Mouse (Mus musculus) intestine, postnatal 0 days (tissue): Measurements from ENCODE around the gene Luc7l3. TPM values are rescaled to one million over a fixed set of nuclear protein-coding genes. Genes with fewer than 3 reads are reported as not detected.

Experiments
- ATAC-seq: fragments of 200-750 bp; cut with Nextera tagmentation; 2 replicates; pipeline ENCODE4 v1.8.0; 2017; ENCODE audit warnings: mild to moderate bottlenecking, moderate TSS enrichment, moderate library complexity
- H3K27ac ChIP-seq: fragments of 300-500 bp; sonication (generic); 2 replicates; pipeline ENCODE4 v1.5.1; 2014; ENCODE audit warnings: mild to moderate bottlenecking, low read depth, low read length, moderate library complexity
- H3K27me3 ChIP-seq: fragments of 300-500 bp; sonication (generic); replicated peaks from 2 replicates; pipeline ENCODE4 v1.6.1; 2014; ENCODE audit warnings: low read length, mixed read lengths; ENCODE audit not compliant: control insufficient read depth, insufficient read depth
- H3K36me3 ChIP-seq: fragments of 300-500 bp; sonication (generic); 2 replicates; pipeline ENCODE4 v1.6.1; 2014; ENCODE audit warnings: mild to moderate bottlenecking, moderate library complexity; ENCODE audit not compliant: control insufficient read depth, insufficient read depth
- H3K4me1 ChIP-seq: fragments of 300-500 bp; sonication (generic); replicated peaks from 2 replicates; pipeline ENCODE4 v1.6.1; 2014; ENCODE audit warnings: antibody characterized with exemption, low read length, mixed read lengths; ENCODE audit not compliant: control insufficient read depth, insufficient read depth
- H3K4me2 ChIP-seq: fragments of 300-500 bp; sonication (generic); replicated peaks from 2 replicates; pipeline ENCODE4 v1.6.1; 2014; ENCODE audit warnings: low read depth, mild to moderate bottlenecking, moderate library complexity
- H3K4me3 ChIP-seq: fragments of 300-500 bp; sonication (generic); 2 replicates; pipeline ENCODE4 v1.5.1; 2014; ENCODE audit warnings: low read depth, low read length
- H3K9ac ChIP-seq: fragments of 300-500 bp; sonication (generic); 2 replicates; pipeline ENCODE4 v1.6.1; 2014; ENCODE audit warnings: mild to moderate bottlenecking, low read depth, low read length
- H3K9me3 ChIP-seq: fragments of 300-500 bp; sonication (generic); 2 replicates; pipeline ENCODE4 v1.6.1; 2016; ENCODE audit warnings: mixed run types; ENCODE audit not compliant: control insufficient read depth
- CTCF ChIP-seq: sonication (generic); IDR thresholded peaks from 2 replicates; pipeline ENCODE4 v1.5.1; 2016; ENCODE audit warnings: low read depth, mild to moderate bottlenecking, control low read depth, antibody characterized with exemption, moderate library complexity
- WGBS: fragments of 180-500 bp; shearing (Covaris S2); extraction: QIAGEN DNeasy Blood & Tissue Kit; methylation state at CpG from one replicate; pipeline ENCODE4 v1.1.7; 2014; 5-methylcytosine and 5-hydroxymethylcytosine counted together
- polyA plus RNA-seq: library from polyadenylated mRNA; unstranded; fragments of >200 nt; fragmentation: Nextera tagmentation; extraction: Ambion mirVana; gene quantifications from 2 replicates; pipeline ENCODE4 v1.2.1, GENCODE M21; 2015

The Luc7l3 gene
- polyA plus RNA-seq, 1 experiment from 2014 or later, result 52.4 TPM

- Histone ChIP-seq H3K4me2 (peak overlapping the region; percentile 28; the same call in 1 of the 2 replicates), H3K27ac (peak overlapping the region; percentile 67), H3K4me3 (no peak overlapping the region), H3K4me1 (0 out of 2 replicates have a peak, but pooled peaks cover 3% of the 10 kb centered on the region), H3K27me3 (no peaks in the 10 kb centered on the region), H3K9ac (no peak overlapping the region), H3K9me3 (no peaks in the 10 kb centered on the region), H3K36me3 (peaks cover 6% of the 10 kb centered on the region; the same call in 1 of the 2 replicates)
- peak; percentile 44 for ATAC-seq
- WGBS, result 65% methylated on average over 3 of the region's 3 CpGs
- no peak for TF ChIP-seq CTCF
Measured at GRCm38 (mm10) chr11:94330211-94330610, 8.4 kb upstream of the Luc7l3 start.

DNA sequence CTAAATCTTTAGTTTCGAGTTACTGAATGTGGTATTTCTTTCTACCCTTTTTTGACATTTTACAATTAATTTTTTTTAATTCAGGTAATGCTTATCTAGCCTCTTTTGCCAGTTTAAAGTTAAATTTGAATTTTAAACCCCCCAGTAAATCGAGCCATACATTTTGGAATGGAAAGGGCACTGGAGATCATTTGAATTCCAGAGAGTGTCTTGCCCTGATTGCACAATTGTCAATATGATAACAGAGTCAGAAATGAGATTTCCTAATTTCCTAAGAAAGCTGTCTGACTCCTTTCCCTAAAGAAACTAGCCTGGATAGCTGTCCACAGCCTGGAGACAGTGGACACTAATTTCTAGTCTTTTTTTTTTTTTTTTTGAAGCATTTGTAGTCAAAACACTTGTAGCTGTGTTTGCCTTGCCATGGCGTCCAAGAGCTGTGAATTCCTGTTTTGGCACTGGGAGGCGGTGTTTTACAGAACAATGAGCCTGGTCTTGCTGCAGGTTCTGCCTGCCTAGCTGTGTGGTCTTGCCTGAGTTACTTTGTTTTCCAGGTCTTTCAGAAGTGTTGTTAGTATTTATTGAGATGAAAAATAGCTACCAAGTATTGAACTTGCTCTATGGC lies 7.6 kb upstream of the Luc7l3 start:
- 40% methylated on average over 4 of the region's 4 CpGs for WGBS

DNA sequence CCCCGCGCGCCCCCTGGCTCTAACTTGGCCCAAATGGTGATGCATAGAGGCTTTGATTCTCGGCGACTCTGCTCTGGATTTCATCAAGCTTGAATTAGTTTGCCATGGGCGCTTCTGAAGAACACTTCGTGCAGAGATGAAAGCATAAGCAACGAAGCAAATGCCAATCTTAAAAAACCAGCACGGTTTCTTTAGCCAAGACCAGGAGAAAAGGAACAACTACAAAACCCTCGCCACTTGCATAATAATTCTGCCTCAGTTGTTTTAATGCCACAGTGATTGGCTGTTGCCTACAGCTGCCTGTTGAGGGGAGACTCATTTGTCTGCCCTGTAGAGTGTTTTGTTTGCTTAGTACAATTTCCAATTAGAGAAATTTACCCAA lies 6.8 kb upstream of the Luc7l3 start:
- Histone ChIP-seq H3K27ac (peak overlapping the region; percentile 99), H3K9me3 (no peaks in the 10 kb centered on the region), H3K4me1 (0 out of 2 replicates have a peak, but pooled peaks cover 3% of the 10 kb centered on the region), H3K36me3 (no peaks in the 10 kb centered on the region), H3K9ac (peak overlapping the region; percentile 89; the same call in 1 of the 2 replicates), H3K4me2 (peak overlapping the region; percentile 76), H3K27me3 (no peaks in the 10 kb centered on the region), H3K4me3 (peak overlapping the region; percentile 64)
- 3% methylated on average over 10 of the region's 10 CpGs for WGBS
- ATAC-seq, result no peak
- TF ChIP-seq CTCF, result no peak

More for the DNA sequence above, 7.6 kb upstream of the Luc7l3 start:
- H3K27ac ChIP-seq, result no peak overlapping the region
- ATAC-seq, result no peak
- H3K9ac ChIP-seq, result no peak overlapping the region
- peak overlapping the region; percentile 76; the same call in 1 of the 2 replicates for H3K4me2 ChIP-seq
- TF ChIP-seq CTCF, result peak; percentile 67
- no peaks in the 10 kb centered on the region for H3K9me3 ChIP-seq
- H3K27me3 ChIP-seq, result no peaks in the 10 kb centered on the region
- no peak overlapping the region for H3K4me3 ChIP-seq
- peaks cover 2% of the 10 kb centered on the region; the same call in 1 of the 2 replicates for H3K36me3 ChIP-seq
- 0 out of 2 replicates have a peak, but pooled peaks cover 3% of the 10 kb centered on the region for H3K4me1 ChIP-seq

DNA sequence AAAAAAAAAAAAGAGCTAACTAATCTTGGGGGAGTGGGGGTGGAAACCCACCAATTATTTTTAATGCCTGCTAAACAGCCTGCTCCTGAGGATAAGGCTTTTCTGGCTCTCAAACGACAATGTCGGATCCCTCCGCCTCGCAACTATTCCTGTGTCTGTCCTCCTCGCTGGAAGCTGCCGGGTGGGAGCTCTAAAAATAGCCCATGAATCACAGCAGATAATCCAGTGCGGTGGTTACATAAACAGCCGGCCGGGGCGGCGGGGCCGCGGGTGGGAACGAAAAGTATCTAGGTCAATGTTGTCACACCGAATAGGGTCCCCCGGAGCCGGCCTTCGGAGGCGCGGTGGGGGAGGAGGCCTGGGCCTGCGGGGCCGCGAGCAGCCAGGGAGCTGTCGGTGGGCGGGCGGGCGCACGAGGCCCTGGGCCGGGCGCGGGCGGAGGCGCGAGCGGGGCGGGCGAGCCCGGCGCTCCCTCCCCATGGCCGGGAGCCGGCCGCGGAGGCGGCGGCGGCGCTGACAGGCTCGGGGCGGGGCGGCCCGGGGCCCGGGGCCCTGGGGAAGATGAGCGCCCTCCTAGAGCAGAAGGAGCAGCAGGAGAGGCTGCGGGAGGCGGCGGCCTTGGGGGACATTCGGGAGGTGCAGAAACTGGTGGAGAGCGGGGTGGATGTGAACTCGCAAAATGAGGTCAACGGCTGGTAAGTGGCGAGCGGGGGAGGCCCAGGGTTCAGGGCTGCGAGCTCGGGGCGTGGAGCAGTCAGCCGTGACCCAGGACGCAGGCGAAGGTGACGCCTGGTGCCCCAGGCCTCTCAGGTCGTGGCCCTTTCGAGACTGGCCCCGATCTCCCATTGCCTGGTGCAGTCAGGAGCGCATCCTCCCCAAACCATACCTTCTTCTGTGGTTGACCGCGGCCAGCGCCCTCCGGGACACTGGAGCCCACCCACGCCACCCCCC lies 6.2 kb upstream of the Luc7l3 start, which contains the start of gene Ankrd40:
Gene Ankrd40 (plus strand): TSS at position 309 of the 951 bp plus-strand sequence.
- H3K4me1 ChIP-seq, result 0 out of 2 replicates have a peak, but pooled peaks cover 3% of the 10 kb centered on the region
- TF ChIP-seq CTCF, result no peak
- H3K4me3 ChIP-seq, result peak within 1 kb of the TSS; percentile 64
- peak within 1 kb of the TSS; percentile 89 for H3K9ac ChIP-seq
- WGBS, result under 1% methylated on average over 66 of the region's 78 CpGs
- H3K27me3 ChIP-seq, result no peaks in the 10 kb centered on the region
- H3K9me3 ChIP-seq, result no peaks in the 10 kb centered on the region
- peak; percentile 82 for ATAC-seq
- peak within 1 kb of the TSS; percentile 99 for H3K27ac ChIP-seq
- H3K4me2 ChIP-seq, result peak within 1 kb of the TSS; percentile 76
- no peaks in the 10 kb centered on the region for H3K36me3 ChIP-seq

DNA sequence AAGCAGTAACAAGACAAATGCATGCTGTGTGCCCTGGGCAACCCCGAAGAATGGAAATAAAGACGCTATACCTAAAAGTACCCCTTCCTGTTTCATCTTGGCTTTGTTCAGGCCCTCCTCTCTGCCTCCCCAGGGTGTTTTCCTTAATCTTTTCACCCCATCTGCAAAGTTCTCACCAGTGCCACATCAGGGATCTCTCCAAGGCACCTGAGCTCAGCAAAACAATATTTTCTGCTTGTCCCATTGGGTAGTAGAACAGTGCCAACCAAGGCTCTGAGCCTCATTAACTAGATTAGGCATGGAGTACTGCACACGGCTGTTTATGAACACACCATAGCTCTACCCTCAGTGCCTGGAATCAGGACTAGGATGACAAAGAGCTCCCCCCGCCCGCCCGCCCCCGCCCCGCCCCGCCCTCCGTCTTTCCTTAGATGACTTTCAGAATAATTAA lies 5.2 kb upstream of the Luc7l3 start:
- H3K27me3 ChIP-seq, result no peaks in the 10 kb centered on the region
- H3K4me1 ChIP-seq, result 0 out of 2 replicates have a peak, but pooled peaks cover 3% of the 10 kb centered on the region
- 0 out of 2 replicates have a peak overlapping the region, but pooled peaks have one; percentile 8 for H3K9ac ChIP-seq
- H3K9me3 ChIP-seq, result no peaks in the 10 kb centered on the region
- ATAC-seq, result no peak
- H3K4me2 ChIP-seq, result peak overlapping the region; percentile 76
- H3K4me3 ChIP-seq, result peak overlapping the region; percentile 64
- WGBS, result 7% methylated on average over 10 of the region's 10 CpGs
- TF ChIP-seq CTCF, result no peak
- H3K27ac ChIP-seq, result peak overlapping the region; percentile 99
- H3K36me3 ChIP-seq, result no peaks in the 10 kb centered on the region

- no peak overlapping the region for H3K27ac ChIP-seq
- TF ChIP-seq CTCF, result no peak
- H3K9ac ChIP-seq, result no peak overlapping the region
- WGBS, result 92% methylated on average over 5 of the region's 5 CpGs
- no peaks in the 10 kb centered on the region for H3K9me3 ChIP-seq
- H3K4me2 ChIP-seq, result no peak overlapping the region
- no peak for ATAC-seq
- H3K4me1 ChIP-seq, result 0 out of 2 replicates have a peak, but pooled peaks cover 3% of the 10 kb centered on the region
- no peaks in the 10 kb centered on the region for H3K27me3 ChIP-seq
- no peaks in the 10 kb centered on the region for H3K36me3 ChIP-seq
- no peak overlapping the region for H3K4me3 ChIP-seq
Measured at GRCm38 (mm10) chr11:94324618-94325017, 2.8 kb upstream of the Luc7l3 start.
